In the genomic region with DNA sequence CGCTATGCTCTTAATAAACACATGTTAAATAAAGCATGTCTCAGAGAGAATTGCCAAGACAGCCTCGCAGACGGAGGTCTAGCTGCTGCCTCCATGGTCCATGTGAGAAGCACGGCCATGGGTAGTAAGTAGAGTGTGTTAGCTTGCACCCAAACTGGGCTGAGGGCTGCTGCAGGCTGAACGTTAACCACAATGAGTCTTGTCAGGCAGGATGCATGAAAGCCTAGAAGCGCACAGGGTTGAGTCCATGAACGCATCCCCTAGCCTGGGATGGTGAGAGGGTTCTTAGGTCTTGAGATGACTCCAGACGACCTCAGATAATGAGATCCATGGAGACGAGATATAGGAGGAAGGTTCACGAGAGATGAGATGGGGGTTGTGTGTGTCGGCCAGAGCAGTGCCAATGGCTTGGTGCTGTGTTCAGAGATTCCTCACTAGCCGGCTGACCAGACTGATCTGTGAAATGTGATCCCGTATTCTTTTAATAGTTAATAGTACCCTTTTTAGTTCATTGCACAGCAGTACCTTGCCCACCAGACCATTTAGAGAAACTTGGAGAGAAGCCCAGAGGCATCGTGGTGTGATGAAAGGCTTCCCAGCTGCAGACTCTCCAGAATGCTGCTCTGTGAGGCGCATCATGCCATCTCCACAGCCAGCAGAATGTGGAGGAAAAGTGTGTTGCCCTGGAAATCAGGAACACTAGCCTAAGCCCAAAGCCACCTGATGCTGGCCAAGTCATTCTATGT, we compare ENCODE assay signal across 10 mouse cellular contexts. TPM values are rescaled to one million over a fixed set of nuclear protein-coding genes. Genes with fewer than 3 reads are reported as not detected.
DNase-seq lines count a peak whose midpoint lies in the region; ATAC-seq and TF ChIP-seq lines count a peak whose summit lies in the region.
"Had no signal": no experiment of that assay in that cellular context is flagged by ENCODE, and none has a peak within 500 bp of the region (broad histone marks: within the 10 kb centered on the region; RNA-seq: fewer than 3 reads in every experiment).

No protein-coding gene starts in this region.

- H3K27me3 ChIP-seq in hindbrain, embryonic 13.5 days = no peaks in the 10 kb centered on the region
- H3K27me3 ChIP-seq in hindbrain, embryonic 11.5 days (ENCODE audit: control insufficient read depth, insufficient read depth, low read length) = no peaks in the 10 kb centered on the region
- H3K27me3 ChIP-seq in hindbrain, postnatal 0 days (ENCODE audit: insufficient read depth, low read length) = no peaks in the 10 kb centered on the region
- H3K27me3 ChIP-seq: liver, embryonic 12.5 days had no signal

- H3K4me3 ChIP-seq in hindbrain, embryonic 13.5 days = no peak overlapping the region
- H3K4me3 ChIP-seq in hindbrain, embryonic 11.5 days (ENCODE audit: low read depth, low read length) = no peak overlapping the region
- no peak overlapping the region for H3K4me3 ChIP-seq in hindbrain, postnatal 0 days (ENCODE audit: low read length)
- H3K4me3 ChIP-seq: liver, embryonic 12.5 days had no signal

- H3K36me3 ChIP-seq in hindbrain, embryonic 13.5 days = no peaks in the 10 kb centered on the region
- H3K36me3 ChIP-seq in hindbrain, embryonic 11.5 days (ENCODE audit: control insufficient read depth, insufficient read depth, low read length) = no peaks in the 10 kb centered on the region
- no peaks in the 10 kb centered on the region for H3K36me3 ChIP-seq in hindbrain, postnatal 0 days (ENCODE audit: insufficient read depth, low read length)
- H3K36me3 ChIP-seq: liver, embryonic 12.5 days had no signal

- no peak for DNase-seq in hindbrain, embryonic 11.5 days (ENCODE audit: low spot score)
- DNase-seq in brain, embryonic 14.5 days (ENCODE audit: low read depth) = peak; percentile 75
- peak; percentile 76 for DNase-seq in hindbrain, postnatal 0 days (ENCODE audit: low spot score)
- peak; percentile 64 to 75 for DNase-seq in kidney, postnatal 4 days
- DNase-seq in urinary bladder, postnatal 10 days (ENCODE audit: low spot score) = no peak
- DNase-seq in left cerebral cortex, adult 18-20 months (ENCODE audit: low spot score in 2 of 2) = no peak
- DNase-seq in ovary, adult 18-20 months (ENCODE audit: low spot score) = no peak
- DNase-seq: thymus, postnatal 25 days had no signal

- no peak for TF ChIP-seq CTCF in brain, embryonic 14.5 days (IDR thresholded peaks at IDR 0.05; ENCODE audit: borderline replicate concordance, extremely low read depth, insufficient read depth, insufficient read length)
- no peak for TF ChIP-seq CTCF in hindbrain, postnatal 0 days (IDR thresholded peaks at IDR 0.05; ENCODE audit: low read depth)

- ATAC-seq in hindbrain, embryonic 13.5 days (ENCODE audit: low FRiP score) = 0 out of 2 replicates have a peak, but pooled peaks have one; percentile 21
- ATAC-seq in hindbrain, embryonic 11.5 days (ENCODE audit: low FRiP score) = no peak
- peak; percentile 74 for ATAC-seq in hindbrain, postnatal 0 days
- ATAC-seq: liver, embryonic 12.5 days had no signal

- H3K9me3 ChIP-seq in hindbrain, embryonic 13.5 days = no peaks in the 10 kb centered on the region
- H3K9me3 ChIP-seq in hindbrain, embryonic 11.5 days (ENCODE audit: control insufficient read depth, low read length) = no peaks in the 10 kb centered on the region
- no peaks in the 10 kb centered on the region for H3K9me3 ChIP-seq in hindbrain, postnatal 0 days (ENCODE audit: low read length)
- H3K9me3 ChIP-seq: liver, embryonic 12.5 days had no signal

- no peak overlapping the region for H3K4me2 ChIP-seq in hindbrain, embryonic 13.5 days
- no peak overlapping the region for H3K4me2 ChIP-seq in hindbrain, embryonic 11.5 days (replicated peaks; ENCODE audit: low read depth, low read length)
- no peak overlapping the region for H3K4me2 ChIP-seq in hindbrain, postnatal 0 days (ENCODE audit: low read depth, low read length)
- H3K4me2 ChIP-seq: liver, embryonic 12.5 days had no signal

- no peak for TF ChIP-seq POLR2A in brain, embryonic 14.5 days (IDR thresholded peaks at IDR 0.05; ENCODE audit: borderline replicate concordance, extremely low read depth, insufficient read depth, insufficient read length, poor library complexity, severe bottlenecking)

- no peak overlapping the region for H3K27ac ChIP-seq in hindbrain, embryonic 13.5 days
- no peak overlapping the region for H3K27ac ChIP-seq in hindbrain, embryonic 11.5 days (ENCODE audit: low read depth, low read length)
- no peak overlapping the region for H3K27ac ChIP-seq in hindbrain, postnatal 0 days
- H3K27ac ChIP-seq: liver, embryonic 12.5 days had no signal

- no peak overlapping the region for H3K9ac ChIP-seq in hindbrain, embryonic 13.5 days
- H3K9ac ChIP-seq in hindbrain, embryonic 11.5 days (ENCODE audit: low read depth, low read length) = no peak overlapping the region
- no peak overlapping the region for H3K9ac ChIP-seq in hindbrain, postnatal 0 days (replicated peaks; ENCODE audit: low read length)
- H3K9ac ChIP-seq: liver, embryonic 12.5 days had no signal

- WGBS in hindbrain, embryonic 13.5 days = 73% methylated on average over 15 of the region's 15 CpGs
- 79% methylated on average over 15 of the region's 15 CpGs for WGBS in hindbrain, embryonic 11.5 days
- WGBS in hindbrain, postnatal 0 days = 45% methylated on average over 15 of the region's 15 CpGs

- H3K4me1 ChIP-seq in hindbrain, embryonic 13.5 days (replicated peaks) = no peaks in the 10 kb centered on the region
- H3K4me1 ChIP-seq in hindbrain, embryonic 11.5 days (replicated peaks; ENCODE audit: control insufficient read depth, insufficient read depth, low read length) = no peaks in the 10 kb centered on the region
- 0 out of 2 replicates have a peak, but pooled peaks cover 3% of the 10 kb centered on the region for H3K4me1 ChIP-seq in hindbrain, postnatal 0 days (ENCODE audit: insufficient read depth, low read length)
- H3K4me1 ChIP-seq: liver, embryonic 12.5 days had no signal

RNA-seq across cellular contexts. Expression of a gene that starts 16.5 kb away (rescaled TPM):
- not detected in 2 replicates for polyA plus RNA-seq in hindbrain, embryonic 13.5 days (2015; fragmentation: Nextera tagmentation; extraction: Ambion mirVana)
- 0.12 and 0.14 TPM in 2 replicates for polyA plus RNA-seq in hindbrain, embryonic 11.5 days (2014; fragmentation: Nextera tagmentation; extraction: Ambion mirVana)
- polyA plus RNA-seq in brain, embryonic 14.5 days (2012; rRNA removed) = 0.03 and 0.07 TPM in 2 replicates
- 0.31 and 0.97 TPM in 2 replicates for total RNA-seq in hindbrain, postnatal 0 days (2014; rRNA removed)
- 0.13 and 0.44 TPM in 2 replicates for polyA plus RNA-seq in hindbrain, postnatal 0 days (2015; fragmentation: Nextera tagmentation; extraction: Ambion mirVana)
- total RNA-seq in left cerebral cortex, adult 18-20 months (2021) = under 1 TPM; 0.60 to 0.70 TPM
- polyA plus RNA-seq: liver, embryonic 12.5 days had no signal

RNA-seq across cellular contexts. Expression of a gene that starts 41.0 kb away (rescaled TPM):
- 41.4 and 45.0 TPM in 2 replicates for polyA plus RNA-seq in hindbrain, embryonic 13.5 days (2015; fragmentation: Nextera tagmentation; extraction: Ambion mirVana)
- polyA plus RNA-seq in hindbrain, embryonic 11.5 days (2014; fragmentation: Nextera tagmentation; extraction: Ambion mirVana) = 26.8 and 36.0 TPM in 2 replicates
- 86.4 and 97.9 TPM in 2 replicates for polyA plus RNA-seq in brain, embryonic 14.5 days (2012; rRNA removed)
- total RNA-seq in hindbrain, postnatal 0 days (2014; rRNA removed) = 67.0 and 92.9 TPM in 2 replicates
- 30.6 and 30.8 TPM in 2 replicates for polyA plus RNA-seq in hindbrain, postnatal 0 days (2015; fragmentation: Nextera tagmentation; extraction: Ambion mirVana)
- 100 to 1,000 TPM; 104 to 107 TPM for total RNA-seq in left cerebral cortex, adult 18-20 months (2021)

Comparison
In these comparisons a context has a peak if more than half of its experiments do, and no peak if none do; other contexts are left out.
1. DNase-seq: peak in brain, embryonic 14.5 days (single experiment), hindbrain, postnatal 0 days (single experiment) and kidney, postnatal 4 days (2 of 2); none in hindbrain, embryonic 11.5 days (single experiment), urinary bladder, postnatal 10 days (single experiment), left cerebral cortex, adult 18-20 months (0 of 2) and ovary, adult 18-20 months (single experiment).